Mouse (Mus musculus) heart, embryonic 11.5 days (tissue): Measurements from ENCODE around the gene Lrrc20. TPM values are rescaled to one million over a fixed set of nuclear protein-coding genes. Genes with fewer than 3 reads are reported as not detected.
A peak's percentile ranks its signal among the peaks of the same experiment; 100 is the strongest.

Experiments
- ATAC-seq: fragments of 200-750 bp; cut with Nextera tagmentation; replicated peaks from 2 replicates; pipeline ENCODE4 v1.8.0; 2017; ENCODE audit warnings: moderate library complexity; ENCODE audit not compliant: insufficient number of reproducible peaks, low FRiP score, low TSS enrichment
- H3K27ac ChIP-seq: fragments of 300-500 bp; sonication (generic); 2 replicates; pipeline ENCODE4 v1.5.1; 2014; ENCODE audit warnings: mild to moderate bottlenecking, low read depth, low read length
- H3K27me3 ChIP-seq: fragments of 300-500 bp; sonication (generic); 2 replicates; pipeline ENCODE4 v1.6.1; 2014; ENCODE audit warnings: mild to moderate bottlenecking, low read length, mixed read lengths; ENCODE audit not compliant: control insufficient read depth, insufficient read depth
- H3K36me3 ChIP-seq: fragments of 300-500 bp; sonication (generic); 2 replicates; pipeline ENCODE4 v1.6.1; 2014; ENCODE audit warnings: mild to moderate bottlenecking, low read length, moderate library complexity, mixed read lengths; ENCODE audit not compliant: control insufficient read depth, insufficient read depth
- H3K4me1 ChIP-seq: fragments of 300-500 bp; sonication (generic); 2 replicates; pipeline ENCODE4 v1.6.1; 2014; ENCODE audit warnings: low read length; ENCODE audit not compliant: control insufficient read depth, insufficient read depth
- H3K4me2 ChIP-seq: fragments of 300-500 bp; sonication (generic); 2 replicates; pipeline ENCODE4 v1.6.1; 2014; ENCODE audit warnings: mild to moderate bottlenecking, moderate library complexity
- H3K4me3 ChIP-seq: fragments of 300-500 bp; sonication (generic); 2 replicates; pipeline ENCODE4 v1.5.1; 2014; ENCODE audit warnings: low read depth, low read length
- H3K9ac ChIP-seq: fragments of 300-500 bp; sonication (generic); 2 replicates; pipeline ENCODE4 v1.6.1; 2014; ENCODE audit warnings: mild to moderate bottlenecking, low read depth, low read length, moderate library complexity
- H3K9me3 ChIP-seq: fragments of 300-500 bp; sonication (generic); replicated peaks from 2 replicates; pipeline ENCODE4 v1.6.1; 2016; ENCODE audit warnings: low read length; ENCODE audit not compliant: control insufficient read depth
- WGBS: fragments of 180-500 bp; shearing (Covaris S2); extraction: QIAGEN DNeasy Blood & Tissue Kit; methylation state at CpG from one replicate; pipeline ENCODE4 v1.1.7; 2014; ENCODE audit not compliant: insufficient replicate concordance; 5-methylcytosine and 5-hydroxymethylcytosine counted together
- polyA plus RNA-seq: library from polyadenylated mRNA; unstranded; fragments of >200 nt; fragmentation: Nextera tagmentation; extraction: Ambion mirVana; gene quantifications from 2 replicates; pipeline ENCODE4 v1.2.1, GENCODE M21; 2014

Lrrc20 gene
- polyA plus RNA-seq, 1 experiment from 2014 or later, result 12.1 TPM

GRCm38 (mm10) chr10:61534371-61535101 lies 58.9 kb downstream of the Lrrc20 start:
- no peaks in the 10 kb centered on the region for H3K36me3 ChIP-seq
- H3K27me3 ChIP-seq, result no peaks in the 10 kb centered on the region
- peak; percentile 59 for ATAC-seq
- H3K9ac ChIP-seq, result peak overlapping the region; percentile 40; the same call in 1 of the 2 replicates
- H3K4me3 ChIP-seq, result no peak overlapping the region
- H3K9me3 ChIP-seq, result no peaks in the 10 kb centered on the region
- peaks cover 46% of the 10 kb centered on the region for H3K4me1 ChIP-seq
- WGBS, result 73% methylated on average over 3 of the region's 3 CpGs
- H3K4me2 ChIP-seq, result no peak overlapping the region
- H3K27ac ChIP-seq, result peak overlapping the region; percentile 89

DNA sequence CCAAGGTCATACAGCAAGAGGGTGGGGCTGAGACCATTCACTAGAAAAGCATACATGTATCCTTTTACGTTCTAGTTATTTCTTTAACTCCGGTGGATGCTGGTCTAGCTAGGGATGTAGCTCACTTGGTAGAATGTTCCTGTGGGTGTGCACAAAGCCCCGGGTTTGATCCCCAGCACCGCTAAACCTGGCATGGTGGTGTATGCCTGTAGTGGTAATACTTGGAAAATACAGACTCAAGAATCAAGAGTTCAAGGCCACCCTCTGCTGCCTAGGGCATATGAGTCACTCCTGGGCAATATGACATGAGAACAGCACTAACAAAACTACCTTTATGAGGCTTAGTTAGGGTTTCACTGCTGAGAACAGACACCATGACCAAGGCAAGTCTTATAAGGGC lies 59.8 kb downstream of the Lrrc20 start:
- peak overlapping the region; percentile 89 for H3K27ac ChIP-seq
- no peaks in the 10 kb centered on the region for H3K27me3 ChIP-seq
- no peak for ATAC-seq
- WGBS, result 84% methylated on average over 4 of the region's 4 CpGs
- H3K9me3 ChIP-seq, result no peaks in the 10 kb centered on the region
- no peak overlapping the region for H3K4me3 ChIP-seq
- H3K4me1 ChIP-seq, result peaks cover 38% of the 10 kb centered on the region
- no peak overlapping the region for H3K4me2 ChIP-seq
- H3K9ac ChIP-seq, result no peak overlapping the region
- no peaks in the 10 kb centered on the region for H3K36me3 ChIP-seq

GRCm38 (mm10) chr10:61536130-61537035 lies 60.8 kb downstream of the Lrrc20 start:
- peak; percentile 53; the same call in 1 of the 2 replicates for ATAC-seq
- 0 out of 2 replicates have a peak overlapping the region, but pooled peaks have one; percentile 4 for H3K4me3 ChIP-seq
- peaks cover 35% of the 10 kb centered on the region for H3K4me1 ChIP-seq
- no peaks in the 10 kb centered on the region for H3K9me3 ChIP-seq
- H3K27me3 ChIP-seq, result no peaks in the 10 kb centered on the region
- H3K4me2 ChIP-seq, result peak overlapping the region; percentile 38
- H3K36me3 ChIP-seq, result no peaks in the 10 kb centered on the region
- H3K9ac ChIP-seq, result peak overlapping the region; percentile 56
- 38% methylated on average over 20 of the region's 20 CpGs for WGBS
- H3K27ac ChIP-seq, result peak overlapping the region; percentile 80

- Histone ChIP-seq H3K4me2 (no peak overlapping the region), H3K9ac (no peak overlapping the region), H3K4me1 (peaks cover 35% of the 10 kb centered on the region), H3K9me3 (no peaks in the 10 kb centered on the region), H3K27ac (peak overlapping the region; percentile 80), H3K27me3 (no peaks in the 10 kb centered on the region), H3K36me3 (no peaks in the 10 kb centered on the region), H3K4me3 (no peak overlapping the region)
- no peak for ATAC-seq
- WGBS, result 64% methylated on average over 5 of the region's 5 CpGs
Measured at GRCm38 (mm10) chr10:61537036-61537380, 61.4 kb downstream of the Lrrc20 start.

DNA sequence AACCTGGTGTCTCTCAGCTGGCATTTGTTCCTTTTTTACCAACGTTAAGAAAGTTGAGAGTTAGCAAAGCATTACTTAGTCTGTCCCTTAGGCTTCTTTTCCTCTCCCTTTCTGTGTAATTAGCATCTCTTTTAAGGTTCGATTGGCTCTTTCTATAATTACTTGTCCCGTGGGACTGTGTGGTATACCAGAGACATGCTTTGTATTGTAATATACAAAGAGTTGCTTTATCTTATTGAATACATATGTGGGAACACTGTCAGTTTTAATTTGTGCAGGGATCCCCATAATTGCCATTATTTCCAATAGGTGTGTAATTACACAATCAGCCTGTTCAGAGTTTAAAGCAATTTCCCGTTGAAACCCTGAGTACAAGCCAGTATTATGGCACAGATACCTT lies 62.8 kb downstream of the Lrrc20 start:
- WGBS, result 65% methylated on average over 4 of the region's 4 CpGs
- Histone ChIP-seq H3K4me3 (no peak overlapping the region), H3K36me3 (no peaks in the 10 kb centered on the region), H3K9ac (no peak overlapping the region), H3K27ac (no peak overlapping the region), H3K4me1 (peaks cover 35% of the 10 kb centered on the region), H3K4me2 (no peak overlapping the region), H3K9me3 (no peaks in the 10 kb centered on the region), H3K27me3 (no peaks in the 10 kb centered on the region)
- ATAC-seq, result no peak

- H3K27me3 ChIP-seq, result no peaks in the 10 kb centered on the region
- no peak overlapping the region for H3K9ac ChIP-seq
- WGBS, result 41% methylated on average over 12 of the region's 12 CpGs
- H3K36me3 ChIP-seq, result no peaks in the 10 kb centered on the region
- peaks cover 17% of the 10 kb centered on the region for H3K4me1 ChIP-seq
- H3K4me3 ChIP-seq, result no peak overlapping the region
- peak; percentile 87 for ATAC-seq
- H3K27ac ChIP-seq, result no peak overlapping the region
- H3K4me2 ChIP-seq, result peak overlapping the region; percentile 37
- no peaks in the 10 kb centered on the region for H3K9me3 ChIP-seq
Measured at GRCm38 (mm10) chr10:61544127-61544862, 68.7 kb downstream of the Lrrc20 start.

- no peak for ATAC-seq
- H3K4me3 ChIP-seq, result no peak overlapping the region
- peaks cover 17% of the 10 kb centered on the region for H3K4me1 ChIP-seq
- H3K4me2 ChIP-seq, result no peak overlapping the region
- no peak overlapping the region for H3K27ac ChIP-seq
- no peaks in the 10 kb centered on the region for H3K36me3 ChIP-seq
- H3K9me3 ChIP-seq, result no peaks in the 10 kb centered on the region
- whole genome bisulfite sequencing, result 60% methylated on average over 9 of the region's 9 CpGs
- H3K27me3 ChIP-seq, result no peaks in the 10 kb centered on the region
- H3K9ac ChIP-seq, result no peak overlapping the region
Measured at GRCm38 (mm10) chr10:61544863-61545240, 69.3 kb downstream of the Lrrc20 start.

GRCm38 (mm10) chr10:61550106-61550505 lies 74.5 kb downstream of the Lrrc20 start:
- Histone ChIP-seq H3K27ac (no peak overlapping the region), H3K4me1 (peaks cover 2% of the 10 kb centered on the region; the same call in 1 of the 2 replicates), H3K27me3 (no peaks in the 10 kb centered on the region), H3K9ac (no peak overlapping the region), H3K9me3 (no peaks in the 10 kb centered on the region), H3K4me3 (no peak overlapping the region), H3K4me2 (no peak overlapping the region), H3K36me3 (no peaks in the 10 kb centered on the region)
- 90% methylated on average over 8 of the region's 8 CpGs for WGBS
- no peak for ATAC-seq
